Mouse (Mus musculus) A20 (cell line): ENCODE data around the gene Elf1.

Source experiments
- DNase-seq: peaks from one replicate; pipeline ENCODE4 v3.0.0-alpha.2; 2011; ENCODE audit warnings: low read depth, low spot score

Elf1 gene

GRCm38 (mm10) chr14:79489150-79489549 is 8.2 kb downstream of the Elf1 start:
- no peak for DNase-seq

- no peak for DNase-seq
Observed at GRCm38 (mm10) chr14:79490246-79490645, 9.3 kb downstream of the Elf1 start.

- no peak for DNase-seq
Observed at GRCm38 (mm10) chr14:79494349-79494748, 13.4 kb downstream of the Elf1 start.

- DNase-seq = no peak
Observed at GRCm38 (mm10) chr14:79499326-79499725, 18.3 kb downstream of the Elf1 start.

- no peak for DNase-seq
Observed at GRCm38 (mm10) chr14:79500756-79501155, 19.8 kb downstream of the Elf1 start.

GRCm38 (mm10) chr14:79503371-79504075 is 22.5 kb downstream of the Elf1 start:
- DNase-seq = no peak

- DNase-seq = no peak
Observed at GRCm38 (mm10) chr14:79504246-79505006, 23.4 kb downstream of the Elf1 start.

- no peak for DNase-seq
Observed at GRCm38 (mm10) chr14:79506207-79506606, 25.2 kb downstream of the Elf1 start.

- peak; percentile 46 for DNase-seq
Observed at GRCm38 (mm10) chr14:79507846-79508245, 26.9 kb downstream of the Elf1 start.

GRCm38 (mm10) chr14:79508662-79509305 is 27.8 kb downstream of the Elf1 start:
- no peak for DNase-seq

GRCm38 (mm10) chr14:79511521-79511920 is 30.5 kb downstream of the Elf1 start:
- DNase-seq = no peak

GRCm38 (mm10) chr14:79513951-79514350 is 33.0 kb downstream of the Elf1 start:
- DNase-seq = no peak

GRCm38 (mm10) chr14:79515100-79515499 is 34.1 kb downstream of the Elf1 start:
- DNase-seq = no peak

GRCm38 (mm10) chr14:79515511-79516242 is 34.7 kb downstream of the Elf1 start:
- peak; percentile 93 for DNase-seq

- DNase-seq = peak; percentile 70
Observed at GRCm38 (mm10) chr14:79516243-79516610, 35.2 kb downstream of the Elf1 start.

- peak; percentile 62 for DNase-seq
Observed at GRCm38 (mm10) chr14:79516751-79517150, 35.8 kb downstream of the Elf1 start.

GRCm38 (mm10) chr14:79517185-79517740 is 36.3 kb downstream of the Elf1 start:
- peak; percentile 54 for DNase-seq

- no peak for DNase-seq
Observed at GRCm38 (mm10) chr14:79518123-79518522, 37.1 kb downstream of the Elf1 start.

GRCm38 (mm10) chr14:79518761-79519662 is 38.0 kb downstream of the Elf1 start:
- DNase-seq = peak; percentile 81

- peak; percentile 89 for DNase-seq
Observed at GRCm38 (mm10) chr14:79519663-79519975, 38.6 kb downstream of the Elf1 start.

- no peak for DNase-seq
Observed at GRCm38 (mm10) chr14:79520612-79521011, 39.6 kb downstream of the Elf1 start.
